Mouse (Mus musculus): ENCODE measurements around the gene Gm11111. TPM values are rescaled to one million over a fixed set of nuclear protein-coding genes. Genes with fewer than 3 reads are reported as not detected.

Gene Gm11111
- polyA plus RNA-seq, 1 experiment from 2014 or later: not detected

DNA sequence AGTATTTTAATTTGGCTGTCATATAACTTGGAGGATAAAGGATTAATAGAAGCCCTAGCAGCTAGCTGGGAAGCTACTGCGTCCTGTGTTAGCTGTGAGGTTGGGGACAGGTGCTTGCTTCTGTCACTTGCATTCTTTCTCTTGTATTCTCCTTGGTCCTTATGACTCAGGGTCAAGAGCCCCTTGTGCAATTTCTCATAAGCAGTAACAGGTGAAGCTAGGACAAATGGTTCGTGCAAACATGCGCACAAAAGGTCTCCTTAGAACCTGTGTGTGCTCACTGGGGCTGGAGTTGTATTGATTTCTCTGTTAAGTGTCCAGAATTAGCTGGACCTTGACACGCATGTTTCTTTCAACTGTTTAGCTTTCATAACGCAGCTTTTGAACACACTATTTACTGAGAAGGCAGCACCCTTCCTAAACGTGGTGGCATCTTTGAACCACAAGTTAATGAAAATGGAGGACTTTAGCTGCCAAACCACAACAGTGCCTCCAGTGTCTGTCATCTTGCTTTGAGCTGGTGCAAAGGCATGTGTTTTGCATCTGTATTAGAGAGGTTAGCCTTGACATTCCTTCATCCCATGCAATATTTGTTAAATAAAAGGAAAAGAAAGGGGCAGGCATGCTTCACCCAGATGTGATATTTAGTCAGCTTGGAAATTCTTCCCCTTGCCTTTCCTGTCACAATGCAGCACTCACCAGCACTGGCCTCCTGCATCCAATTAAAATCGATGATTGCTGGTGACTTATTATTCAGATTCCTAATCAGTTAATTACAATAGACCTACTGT, 511 bp downstream of the Gm11111 start:
- no peaks in the 10 kb centered on the region for H3K36me3 ChIP-seq (ENCODE audit: control insufficient read depth, insufficient read depth, low read length)
- H3K27ac ChIP-seq (ENCODE audit: low read depth): no peak overlapping the region
- 65% methylated on average over 7 of the region's 7 CpGs for WGBS
- H3K4me3 ChIP-seq (ENCODE audit: low read depth, low read length): no peak overlapping the region
- H3K4me2 ChIP-seq (ENCODE audit: low read length): no peak overlapping the region
- DNase-seq (ENCODE audit: low spot score): no peak
- no peak overlapping the region for H3K9ac ChIP-seq (ENCODE audit: low read length)
- H3K27me3 ChIP-seq (replicated peaks; ENCODE audit: control insufficient read depth, insufficient read depth, low read length): no peaks in the 10 kb centered on the region
- no peak for ATAC-seq (replicated peaks; ENCODE audit: low FRiP score, low TSS enrichment, low read depth)
- H3K9me3 ChIP-seq (ENCODE audit: control insufficient read depth, low read length): no peaks in the 10 kb centered on the region
- H3K4me1 ChIP-seq (replicated peaks; ENCODE audit: control insufficient read depth, insufficient read depth, low read length): 0 out of 2 replicates have a peak, but pooled peaks cover 3% of the 10 kb centered on the region

DNA sequence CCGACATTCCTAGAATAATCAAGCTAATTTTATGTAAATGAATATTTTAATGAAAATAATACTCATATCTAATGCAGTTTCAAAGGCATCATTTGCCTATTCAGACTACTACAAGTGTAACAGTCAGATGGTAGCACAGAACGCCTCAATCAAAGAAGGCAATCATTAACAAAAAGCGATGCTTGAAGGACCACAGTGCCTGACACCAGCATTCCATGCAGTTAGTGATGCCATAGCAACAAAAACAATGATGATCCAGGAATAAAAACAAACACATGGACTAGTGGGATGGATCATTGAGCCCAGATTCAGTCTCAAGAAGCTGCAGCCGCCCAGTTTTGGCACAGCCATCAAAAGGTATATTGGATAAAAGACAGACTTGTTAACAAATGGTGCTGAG, 8.8 kb downstream of the Gm11111 start:
- no peak overlapping the region for H3K4me3 ChIP-seq (ENCODE audit: low read depth, low read length)
- 84% methylated on average over 4 of the region's 4 CpGs for WGBS
- no peak for DNase-seq (ENCODE audit: low spot score)
- ATAC-seq (replicated peaks; ENCODE audit: low FRiP score, low TSS enrichment, low read depth): no peak
- H3K4me1 ChIP-seq (replicated peaks; ENCODE audit: control insufficient read depth, insufficient read depth, low read length): no peaks in the 10 kb centered on the region
- H3K27me3 ChIP-seq (replicated peaks; ENCODE audit: control insufficient read depth, insufficient read depth, low read length): no peaks in the 10 kb centered on the region
- no peak overlapping the region for H3K4me2 ChIP-seq (ENCODE audit: low read length)
- H3K27ac ChIP-seq (ENCODE audit: low read depth): no peak overlapping the region
- no peak overlapping the region for H3K9ac ChIP-seq (ENCODE audit: low read length)
- no peaks in the 10 kb centered on the region for H3K36me3 ChIP-seq (ENCODE audit: control insufficient read depth, insufficient read depth, low read length)
- no peaks in the 10 kb centered on the region for H3K9me3 ChIP-seq (ENCODE audit: control insufficient read depth, low read length)

DNA sequence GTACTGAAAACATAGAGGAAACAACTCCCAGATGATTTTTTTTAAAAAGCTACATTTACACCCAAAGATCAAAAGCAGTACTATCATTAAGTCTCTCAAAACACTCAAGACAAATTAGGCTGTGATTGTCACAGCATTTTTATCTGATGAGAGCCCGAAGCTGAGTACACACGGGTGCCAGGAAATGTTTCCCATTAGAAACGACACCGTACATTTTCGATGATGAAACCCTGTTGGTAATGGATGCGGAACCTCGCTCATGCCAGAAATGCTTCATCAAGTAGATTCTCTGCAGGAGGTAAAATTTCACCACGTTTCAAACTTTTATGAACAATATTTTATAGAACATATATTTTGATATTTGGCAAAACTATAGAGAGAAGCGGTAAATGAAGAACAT, 10.3 kb downstream of the Gm11111 start:
- Histone ChIP-seq H3K4me3 (ENCODE audit: low read depth, low read length) (no peak overlapping the region), H3K4me2 (ENCODE audit: low read length) (no peak overlapping the region), H3K27me3 (replicated peaks; ENCODE audit: control insufficient read depth, insufficient read depth, low read length) (no peaks in the 10 kb centered on the region), H3K9me3 (ENCODE audit: control insufficient read depth, low read length) (no peaks in the 10 kb centered on the region), H3K4me1 (replicated peaks; ENCODE audit: control insufficient read depth, insufficient read depth, low read length) (peaks cover 4% of the 10 kb centered on the region; the same call in 1 of the 2 replicates), H3K36me3 (ENCODE audit: control insufficient read depth, insufficient read depth, low read length) (no peaks in the 10 kb centered on the region), H3K9ac (ENCODE audit: low read length) (no peak overlapping the region), H3K27ac (ENCODE audit: low read depth) (no peak overlapping the region)
- WGBS: 82% methylated on average over 9 of the region's 9 CpGs
- ATAC-seq (replicated peaks; ENCODE audit: low FRiP score, low TSS enrichment, low read depth): no peak
- no peak for DNase-seq (ENCODE audit: low spot score)

DNA sequence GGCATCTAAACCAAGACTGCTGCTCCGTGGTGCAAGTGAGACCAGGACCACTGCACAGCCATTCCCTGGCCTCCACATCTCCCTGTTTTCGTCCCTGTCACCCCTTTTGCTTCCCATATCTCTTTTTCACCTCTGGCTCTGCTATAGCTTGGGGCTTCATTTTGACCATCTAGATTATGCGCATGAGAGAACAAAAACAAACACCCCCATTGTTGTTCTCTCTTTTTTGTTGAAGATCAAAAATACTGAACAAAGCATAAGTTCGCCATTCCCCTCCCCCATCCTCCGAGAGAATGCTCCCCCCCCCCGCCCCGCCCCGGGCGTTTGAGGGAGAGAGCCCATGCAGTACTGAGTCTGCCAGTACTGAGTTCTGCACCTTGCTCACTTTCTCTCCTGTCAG, 11.3 kb downstream of the Gm11111 start:
- ATAC-seq (replicated peaks; ENCODE audit: low FRiP score, low TSS enrichment, low read depth) (no peak), DNase-seq (ENCODE audit: low spot score) (no peak)
- Histone ChIP-seq H3K36me3 (ENCODE audit: control insufficient read depth, insufficient read depth, low read length) (no peaks in the 10 kb centered on the region), H3K9me3 (ENCODE audit: control insufficient read depth, low read length) (no peaks in the 10 kb centered on the region), H3K9ac (ENCODE audit: low read length) (no peak overlapping the region), H3K4me2 (ENCODE audit: low read length) (no peak overlapping the region), H3K4me3 (ENCODE audit: low read depth, low read length) (no peak overlapping the region), H3K27me3 (replicated peaks; ENCODE audit: control insufficient read depth, insufficient read depth, low read length) (no peaks in the 10 kb centered on the region), H3K4me1 (replicated peaks; ENCODE audit: control insufficient read depth, insufficient read depth, low read length) (peaks cover 4% of the 10 kb centered on the region; the same call in 1 of the 2 replicates), H3K27ac (ENCODE audit: low read depth) (no peak overlapping the region)
- 74% methylated on average over 9 of the region's 9 CpGs for WGBS

DNA sequence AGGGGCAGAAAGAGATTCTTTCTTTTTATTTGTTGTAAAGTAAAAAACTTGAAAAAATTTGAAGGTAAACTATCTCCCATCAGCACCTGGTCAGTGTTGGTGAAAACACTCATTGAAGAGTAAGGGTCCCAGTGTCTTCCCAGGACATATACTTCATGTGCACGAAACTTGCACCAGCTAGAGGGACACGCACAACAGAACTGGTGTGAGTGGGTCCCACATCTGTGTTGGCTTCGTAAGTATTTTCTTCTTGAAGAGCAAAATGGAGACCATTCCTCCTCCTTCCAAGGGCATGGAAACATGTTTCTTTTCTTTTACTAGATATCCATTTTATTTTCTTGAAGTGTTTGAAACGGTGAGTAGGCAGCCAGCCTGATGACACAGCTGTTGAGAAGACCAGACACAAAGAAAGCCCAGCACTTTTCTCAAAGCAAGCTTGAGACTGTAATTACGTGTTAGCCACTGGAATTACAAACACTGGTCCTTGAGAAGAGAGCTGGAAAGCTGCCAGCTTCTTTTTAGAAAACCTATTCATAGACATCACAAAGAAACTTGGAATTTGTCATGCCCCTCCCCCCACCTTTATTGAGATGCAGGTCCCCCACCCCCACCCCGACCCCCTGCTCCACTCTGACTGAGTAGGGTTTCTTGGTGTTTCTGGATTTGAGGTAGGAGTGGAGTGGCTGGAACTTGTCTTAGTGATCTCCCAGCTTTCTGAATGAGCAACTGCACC, 14.1 kb downstream of the Gm11111 start:
- DNase-seq (ENCODE audit: low spot score): no peak
- no peak for ATAC-seq (replicated peaks; ENCODE audit: low FRiP score, low TSS enrichment, low read depth)
- Histone ChIP-seq H3K36me3 (ENCODE audit: control insufficient read depth, insufficient read depth, low read length) (no peaks in the 10 kb centered on the region), H3K27me3 (replicated peaks; ENCODE audit: control insufficient read depth, insufficient read depth, low read length) (no peaks in the 10 kb centered on the region), H3K9me3 (ENCODE audit: control insufficient read depth, low read length) (no peaks in the 10 kb centered on the region), H3K4me1 (replicated peaks; ENCODE audit: control insufficient read depth, insufficient read depth, low read length) (peaks cover 9% of the 10 kb centered on the region; the same call in 1 of the 2 replicates), H3K4me3 (ENCODE audit: low read depth, low read length) (no peak overlapping the region), H3K9ac (ENCODE audit: low read length) (no peak overlapping the region), H3K27ac (ENCODE audit: low read depth) (no peak overlapping the region), H3K4me2 (ENCODE audit: low read length) (no peak overlapping the region)
- WGBS: 52% methylated on average over 6 of the region's 6 CpGs

DNA sequence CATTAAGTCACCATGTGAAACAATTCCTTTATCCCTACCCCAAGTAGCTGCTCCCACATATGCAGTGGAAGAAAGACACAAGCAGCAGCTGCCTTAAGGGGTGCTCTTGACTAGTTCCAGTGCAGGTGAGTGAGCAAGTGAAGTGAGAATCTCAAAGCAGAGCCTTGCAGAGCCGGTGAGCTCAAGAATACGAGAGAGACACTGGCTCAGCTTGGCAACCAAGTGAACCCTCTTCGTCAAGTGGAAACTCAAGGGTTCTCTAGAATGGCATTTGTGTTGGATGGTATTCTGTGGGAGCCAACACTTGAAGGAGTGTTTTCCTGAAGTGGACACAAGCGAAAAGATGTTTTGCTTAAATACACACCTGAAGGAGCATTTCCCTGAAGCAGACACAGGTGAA, 16.0 kb downstream of the Gm11111 start:
- Histone ChIP-seq H3K36me3 (ENCODE audit: control insufficient read depth, insufficient read depth, low read length) (no peaks in the 10 kb centered on the region), H3K9me3 (ENCODE audit: control insufficient read depth, low read length) (no peaks in the 10 kb centered on the region), H3K27ac (ENCODE audit: low read depth) (no peak overlapping the region), H3K4me1 (replicated peaks; ENCODE audit: control insufficient read depth, insufficient read depth, low read length) (peaks cover 9% of the 10 kb centered on the region; the same call in 1 of the 2 replicates), H3K27me3 (replicated peaks; ENCODE audit: control insufficient read depth, insufficient read depth, low read length) (no peaks in the 10 kb centered on the region), H3K4me2 (ENCODE audit: low read length) (no peak overlapping the region), H3K4me3 (ENCODE audit: low read depth, low read length) (no peak overlapping the region), H3K9ac (ENCODE audit: low read length) (no peak overlapping the region)
- ATAC-seq (replicated peaks; ENCODE audit: low FRiP score, low TSS enrichment, low read depth) (no peak), DNase-seq (ENCODE audit: low spot score) (no peak)
- WGBS: 95% methylated on average over 4 of the region's 4 CpGs

DNA sequence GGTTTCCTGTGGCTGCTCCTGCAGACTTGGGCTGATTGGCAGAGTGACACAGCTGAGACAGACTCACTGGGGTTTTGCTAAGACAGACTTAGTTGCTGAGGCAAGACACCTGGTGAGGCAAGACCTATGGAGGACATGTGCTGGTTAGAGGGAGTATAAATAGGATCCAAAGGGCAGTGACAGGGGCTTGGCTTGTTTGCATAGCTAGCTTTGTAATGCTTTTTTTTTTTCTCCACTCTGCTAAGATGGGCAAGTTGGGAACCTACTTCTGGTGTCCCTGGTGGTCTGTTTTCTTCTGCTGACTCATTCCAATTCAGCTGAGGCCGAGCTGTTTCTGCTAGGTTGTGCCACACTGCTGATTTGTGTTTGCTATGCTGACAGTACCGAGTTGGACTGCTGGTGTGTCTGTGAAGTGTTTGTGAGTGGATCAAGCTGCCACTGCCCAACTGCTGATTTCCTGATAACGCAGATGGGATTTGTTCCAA, 16.6 kb downstream of the Gm11111 start:
- Histone ChIP-seq H3K4me2 (ENCODE audit: low read length) (no peak overlapping the region), H3K4me3 (ENCODE audit: low read depth, low read length) (no peak overlapping the region), H3K27ac (ENCODE audit: low read depth) (no peak overlapping the region), H3K27me3 (replicated peaks; ENCODE audit: control insufficient read depth, insufficient read depth, low read length) (no peaks in the 10 kb centered on the region), H3K9me3 (ENCODE audit: control insufficient read depth, low read length) (no peaks in the 10 kb centered on the region), H3K36me3 (ENCODE audit: control insufficient read depth, insufficient read depth, low read length) (no peaks in the 10 kb centered on the region), H3K9ac (ENCODE audit: low read length) (no peak overlapping the region), H3K4me1 (replicated peaks; ENCODE audit: control insufficient read depth, insufficient read depth, low read length) (peaks cover 9% of the 10 kb centered on the region; the same call in 1 of the 2 replicates)
- no peak for DNase-seq (ENCODE audit: low spot score)
- 23% methylated on average over 3 of the region's 3 CpGs for WGBS
- peak; percentile 68; the same call in 1 of the 2 replicates for ATAC-seq (replicated peaks; ENCODE audit: low FRiP score, low TSS enrichment, low read depth)

DNA sequence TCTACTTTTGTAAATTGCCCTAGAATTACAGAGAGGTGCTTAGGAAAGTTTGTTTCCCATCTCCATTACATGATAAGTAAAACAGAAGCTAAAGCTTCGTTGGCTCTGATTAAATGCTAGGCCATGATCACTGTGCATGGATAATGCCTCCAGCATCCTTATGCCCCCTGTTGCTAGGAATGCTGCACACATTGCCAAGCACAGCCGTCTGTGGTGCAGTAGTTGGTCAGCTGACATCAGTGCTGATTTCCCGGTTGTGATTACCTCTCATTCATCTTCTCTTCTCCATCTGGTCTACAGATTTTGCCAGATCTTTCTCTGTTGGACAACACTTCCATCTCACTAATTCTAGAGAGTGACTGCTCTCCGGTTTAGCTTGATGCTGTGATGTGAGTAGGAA, 19.9 kb downstream of the Gm11111 start:
- WGBS: 71% methylated on average over 4 of the region's 4 CpGs
- Histone ChIP-seq H3K9me3 (ENCODE audit: control insufficient read depth, low read length) (no peaks in the 10 kb centered on the region), H3K36me3 (ENCODE audit: control insufficient read depth, insufficient read depth, low read length) (no peaks in the 10 kb centered on the region)

More for the DNA sequence above, 19.9 kb downstream of the Gm11111 start:
- no peaks in the 10 kb centered on the region for H3K27me3 ChIP-seq (replicated peaks; ENCODE audit: control insufficient read depth, insufficient read depth, low read length)
- H3K27ac ChIP-seq (ENCODE audit: low read depth): no peak overlapping the region
- H3K4me1 ChIP-seq (replicated peaks; ENCODE audit: control insufficient read depth, insufficient read depth, low read length): peaks cover 17% of the 10 kb centered on the region
- DNase-seq (ENCODE audit: low spot score) (no peak), ATAC-seq (replicated peaks; ENCODE audit: low FRiP score, low TSS enrichment, low read depth) (no peak)
- no peak overlapping the region for H3K4me3 ChIP-seq (ENCODE audit: low read depth, low read length)
- no peak overlapping the region for H3K4me2 ChIP-seq (ENCODE audit: low read length)
- H3K9ac ChIP-seq (ENCODE audit: low read length): no peak overlapping the region
